Mouse (Mus musculus) heart, adult 2 months (tissue): ENCODE data around the gene Nrap. TPM values are rescaled to one million over a fixed set of nuclear protein-coding genes. Genes with fewer than 3 reads are reported as not detected.
A peak's percentile ranks its signal among the peaks of the same experiment; 100 is the strongest.

Source experiments
- DNase-seq, 2 experiments: peaks; one replicate each; pipeline ENCODE4 v3.0.0; 2021
- H3K27ac ChIP-seq: fragments of 200-600 bp; 2 replicates; pipeline ENCODE4 v1.8.1; 2022
- H3K27me3 ChIP-seq: fragments of 200-500 bp; 2 replicates; pipeline ENCODE4 v1.6.1; 2012; ENCODE audit warnings: mild to moderate bottlenecking, low read length, inconsistent platforms, mixed read lengths; ENCODE audit not compliant: control insufficient read depth, insufficient read depth
- H3K36me3 ChIP-seq: fragments of 200-500 bp; 2 replicates; pipeline ENCODE4 v1.6.1; 2012; ENCODE audit warnings: low read length, inconsistent platforms; ENCODE audit not compliant: control insufficient read depth, insufficient read depth
- H3K4me1 ChIP-seq: fragments of 200-500 bp; 2 replicates; pipeline ENCODE4 v1.6.1; 2011; ENCODE audit warnings: low read length; ENCODE audit not compliant: control insufficient read depth, insufficient read depth
- H3K4me3 ChIP-seq: fragments of 200-600 bp; 2 replicates; pipeline ENCODE4 v1.8.1; 2022
- H3K79me2 ChIP-seq: fragments of 200-500 bp; replicated peaks from 2 replicates; pipeline ENCODE4 v1.6.1; 2012; ENCODE audit warnings: mild to moderate bottlenecking, inconsistent platforms, low read length, moderate library complexity, mixed read lengths; ENCODE audit not compliant: control insufficient read depth, insufficient read depth
- H3K9ac ChIP-seq: fragments of 200-500 bp; 2 replicates; pipeline ENCODE4 v1.6.1; 2012; ENCODE audit warnings: low read depth, mild to moderate bottlenecking, control low read depth, inconsistent platforms, low read length, mixed read lengths
- CTCF ChIP-seq: fragments of 200-600 bp; IDR thresholded peaks from 2 replicates; pipeline ENCODE4 v1.8.1; 2022; ENCODE audit warnings: antibody characterized with exemption, mild to moderate bottlenecking, moderate library complexity
- EP300 ChIP-seq: fragments of 200-500 bp; IDR thresholded peaks from 2 replicates; pipeline ENCODE4 v1.6.1; 2011; ENCODE audit warnings: low read depth, low read length, control low read depth; ENCODE audit not compliant: insufficient read depth
- POLR2A ChIP-seq: fragments of 200-500 bp; IDR thresholded peaks from 2 replicates; pipeline ENCODE4 v1.6.1; 2011; ENCODE audit warnings: mild to moderate bottlenecking, low read depth, low read length, control low read depth; ENCODE audit not compliant: insufficient read depth
- WGBS: fragments of 180-500 bp; shearing (Covaris S2); methylation state at CpG from one replicate; pipeline ENCODE4 v1.1.7; 2018; 5-methylcytosine and 5-hydroxymethylcytosine counted together
- intact Hi-C: fragments of 180-260 bp; cut with DNase I; formaldehyde crosslinking; loops from one replicate; pipeline ENCODE4 v1.15.1; 2025
- polyA plus RNA-seq: library from polyadenylated mRNA; depleted of rRNA; stranded (reverse); fragments of >200 nt; gene quantifications from 2 replicates; pipeline ENCODE4 v1.2.3, GENCODE M21; 2012
- total RNA-seq, 2 experiments: library from RNA; stranded (reverse); gene quantifications; 2 replicates each; pipeline ENCODE4 v1.2.3; 2021

Gene Nrap
- total and polyA plus RNA-seq, 3 experiments, result 135 to 420 (median 307) TPM

DNA sequence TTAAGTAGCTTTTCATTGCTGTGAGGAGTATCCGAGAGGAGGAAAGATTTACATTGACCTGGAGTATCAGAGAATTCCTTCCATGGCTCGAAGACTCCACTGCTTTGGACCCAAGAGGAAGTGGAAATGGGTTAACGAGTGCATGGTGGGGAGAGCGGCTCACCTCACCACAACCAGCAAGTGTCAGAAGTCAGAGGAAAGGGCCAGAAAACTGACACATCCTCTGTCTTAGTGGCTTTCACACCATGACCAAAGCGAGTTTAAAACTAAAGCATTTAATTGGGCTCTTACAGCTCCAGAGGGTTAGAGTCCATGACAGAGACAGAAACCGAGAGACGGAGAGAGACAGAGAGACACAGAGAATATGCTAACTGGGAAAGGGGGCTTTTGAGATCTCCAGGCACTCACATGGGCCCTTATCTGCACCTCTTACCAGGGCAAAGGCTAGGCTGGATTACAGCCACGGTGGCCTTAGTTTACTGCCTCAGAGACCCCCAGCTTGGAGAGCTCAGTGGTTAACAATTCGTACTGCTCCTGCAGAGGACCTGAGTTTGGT lies 3.6 kb upstream of the Nrap start:
- H3K36me3 ChIP-seq, result no peaks in the 10 kb centered on the region

GRCm38 (mm10) chr19:56391307-56392046 lies 1.6 kb upstream of the Nrap start:
- no peaks in the 10 kb centered on the region for H3K79me2 ChIP-seq
- no peak overlapping the region for H3K4me3 ChIP-seq
- H3K27ac ChIP-seq, result no peak overlapping the region
- no peak for TF ChIP-seq EP300
- TF ChIP-seq POLR2A, result no peak
- no peak for TF ChIP-seq CTCF
- no peaks in the 10 kb centered on the region for H3K27me3 ChIP-seq
- no peak overlapping the region for H3K9ac ChIP-seq
- WGBS, result 73% methylated on average over 6 of the region's 6 CpGs
- DNase-seq, result peak in 1 of 2 experiments; percentile 25
- peaks cover 3% of the 10 kb centered on the region; the same call in 1 of the 2 replicates for H3K4me1 ChIP-seq
- intact Hi-C loops, result no loop called here
- peaks cover 6% of the 10 kb centered on the region for H3K36me3 ChIP-seq

More for the DNA sequence above, 3.6 kb upstream of the Nrap start:
- intact Hi-C loops, result no loop called here
- Histone ChIP-seq H3K9ac (no peak overlapping the region), H3K79me2 (no peaks in the 10 kb centered on the region), H3K27ac (no peak overlapping the region), H3K4me3 (no peak overlapping the region), H3K27me3 (no peaks in the 10 kb centered on the region), H3K4me1 (peaks cover 7% of the 10 kb centered on the region; the same call in 1 of the 2 replicates)
- 79% methylated on average over 9 of the region's 9 CpGs for WGBS
- TF ChIP-seq POLR2A (no peak), CTCF (no peak)
- DNase-seq, result no peak

DNA sequence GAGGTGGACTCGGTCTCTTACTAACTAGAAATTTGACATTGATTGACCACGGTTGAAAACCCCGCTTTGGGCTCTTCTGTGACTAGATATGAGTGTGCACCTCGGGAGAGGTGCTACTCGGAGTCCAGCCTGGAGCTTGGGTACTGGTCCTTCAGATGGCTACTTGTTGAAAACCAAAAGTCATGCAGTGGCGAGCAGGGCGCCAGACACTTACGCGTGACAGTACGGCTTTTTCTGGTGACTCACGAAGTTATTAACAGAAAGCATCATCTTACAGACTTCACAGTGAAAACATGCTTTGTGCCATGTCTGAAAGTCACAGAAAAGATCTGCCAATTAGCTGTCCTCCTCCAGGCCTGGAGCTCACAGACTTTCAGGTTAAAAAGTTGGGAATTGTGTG lies 661 bp downstream of the Nrap start:
- TF ChIP-seq POLR2A, result peak; percentile 64; the same call in 1 of the 2 replicates
- no peak for TF ChIP-seq CTCF
- TF ChIP-seq EP300, result peak; percentile 42; the same call in 1 of the 2 replicates
- intact Hi-C loops, result no loop called here
- H3K36me3 ChIP-seq, result peaks cover 6% of the 10 kb centered on the region
- DNase-seq, result peak; percentile 53 to 60
- WGBS, result 66% methylated on average over 11 of the region's 11 CpGs
- no peaks in the 10 kb centered on the region for H3K79me2 ChIP-seq
- peak overlapping the region; percentile 95 for H3K27ac ChIP-seq
- H3K4me1 ChIP-seq, result peaks cover 1% of the 10 kb centered on the region; the same call in 1 of the 2 replicates
- H3K9ac ChIP-seq, result peak overlapping the region; percentile 73
- peak overlapping the region; percentile 28 for H3K4me3 ChIP-seq
- H3K27me3 ChIP-seq, result no peaks in the 10 kb centered on the region

DNA sequence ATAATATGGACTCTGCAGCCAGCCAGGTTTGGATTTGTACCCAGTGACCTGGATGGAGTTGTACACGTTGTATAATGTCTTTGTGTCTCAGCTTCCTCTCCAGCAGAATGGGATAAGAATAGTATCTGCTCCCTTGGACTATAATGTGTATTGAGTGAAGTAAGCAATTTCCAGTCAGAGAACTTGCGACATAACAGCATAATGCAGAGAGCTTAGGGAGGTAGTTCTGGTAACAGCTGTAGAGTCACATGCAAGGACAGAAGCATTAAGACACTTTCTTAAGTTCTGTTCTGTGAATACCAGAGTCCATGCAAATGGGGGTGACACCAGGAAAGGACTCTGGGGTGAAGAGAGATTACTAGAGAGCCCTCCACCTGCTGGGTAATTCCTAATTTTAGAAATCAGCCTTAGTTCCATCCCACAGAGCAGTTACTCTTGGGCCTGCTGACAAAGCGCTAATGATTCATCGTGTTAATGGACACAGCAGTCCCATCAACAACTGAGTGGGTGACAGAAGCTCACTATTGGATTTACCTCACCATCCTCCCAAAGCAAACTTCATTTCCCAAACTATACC lies 2.0 kb downstream of the Nrap start:
- Histone ChIP-seq H3K27me3 (no peaks in the 10 kb centered on the region), H3K36me3 (peaks cover 6% of the 10 kb centered on the region), H3K9ac (peak overlapping the region; percentile 37; the same call in 1 of the 2 replicates), H3K79me2 (no peaks in the 10 kb centered on the region), H3K4me3 (peak overlapping the region; percentile 28), H3K27ac (peak overlapping the region; percentile 95), H3K4me1 (peaks cover 1% of the 10 kb centered on the region; the same call in 1 of the 2 replicates)
- no peak for DNase-seq
- intact Hi-C loops, result no loop called here
- WGBS, result 41% methylated on average over 4 of the region's 4 CpGs
- TF ChIP-seq POLR2A (no peak), EP300 (no peak), CTCF (no peak)

DNA sequence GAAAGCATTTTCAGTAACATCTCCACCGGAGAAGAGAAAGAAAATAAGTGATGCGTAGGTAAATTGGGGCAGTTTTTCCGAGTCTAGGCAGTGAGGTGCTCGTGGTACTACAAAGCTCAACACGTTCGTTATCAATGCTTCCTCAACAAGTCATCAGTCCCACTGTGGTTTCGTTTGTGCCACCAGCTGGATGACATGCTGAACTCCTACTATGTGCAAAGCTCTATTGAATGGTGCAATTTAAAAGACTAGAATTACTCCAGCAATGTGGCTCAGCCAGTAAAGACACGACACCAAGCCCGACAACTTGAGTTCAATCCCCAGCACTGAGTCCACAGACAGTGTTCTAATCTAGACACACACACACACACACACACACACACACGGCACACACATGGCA lies 3.7 kb downstream of the Nrap start:
- Histone ChIP-seq H3K4me3 (no peak overlapping the region), H3K4me1 (no peaks in the 10 kb centered on the region), H3K79me2 (no peaks in the 10 kb centered on the region), H3K27me3 (no peaks in the 10 kb centered on the region), H3K9ac (no peak overlapping the region), H3K36me3 (peaks cover 6% of the 10 kb centered on the region), H3K27ac (no peak overlapping the region)
- DNase-seq, result no peak
- intact Hi-C loops, result no loop called here
- no peak for TF ChIP-seq EP300
- TF ChIP-seq CTCF, result no peak
- no peak for TF ChIP-seq POLR2A
- WGBS, result 84% methylated on average over 10 of the region's 10 CpGs

DNA sequence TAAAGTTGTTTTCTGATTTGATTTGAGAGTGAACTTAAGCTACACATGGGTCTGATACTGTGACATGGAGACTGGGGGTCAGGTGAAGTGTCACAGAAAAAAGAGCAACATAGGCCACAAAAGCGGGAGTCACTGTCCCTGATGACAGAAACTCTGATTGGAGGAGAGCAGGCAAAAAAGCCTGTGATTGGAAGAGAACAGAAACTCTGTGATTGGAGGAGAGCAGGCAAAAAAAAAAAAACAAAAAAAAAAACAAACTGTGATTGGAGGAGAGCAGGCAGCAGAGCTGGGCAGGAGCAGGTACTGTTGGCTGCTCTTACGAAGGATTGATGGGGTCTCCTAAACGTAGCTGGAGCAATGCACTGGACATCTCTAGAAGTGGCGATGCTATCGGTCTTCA lies 4.3 kb downstream of the Nrap start:
- no peaks in the 10 kb centered on the region for H3K4me1 ChIP-seq
- H3K4me3 ChIP-seq, result no peak overlapping the region
- no peak overlapping the region for H3K27ac ChIP-seq
- no peak for DNase-seq
- intact Hi-C loops, result no loop called here
- H3K9ac ChIP-seq, result no peak overlapping the region
- H3K36me3 ChIP-seq, result peaks cover 6% of the 10 kb centered on the region
- no peaks in the 10 kb centered on the region for H3K27me3 ChIP-seq
- TF ChIP-seq CTCF, result no peak
- TF ChIP-seq POLR2A, result no peak
- no peak for TF ChIP-seq EP300
- H3K79me2 ChIP-seq, result no peaks in the 10 kb centered on the region
- WGBS, result 82% methylated on average over 5 of the region's 5 CpGs
